Mouse (Mus musculus) liver, adult 2 months (tissue): ENCODE results near the gene Rhoh.

ENCODE experiments used
- CTCF ChIP-seq: fragments of 200-500 bp; IDR thresholded peaks from 2 replicates; pipeline ENCODE4 v1.5.1; 2011; ENCODE audit warnings: low read depth, low read length, control low read depth
- POLR2A ChIP-seq: fragments of 200-500 bp; IDR thresholded peaks from 2 replicates; pipeline ENCODE4 v1.6.1; 2011; ENCODE audit warnings: low read length, control low read depth; ENCODE audit not compliant: insufficient read depth; ENCODE audit errors: extremely low read depth

DNA sequence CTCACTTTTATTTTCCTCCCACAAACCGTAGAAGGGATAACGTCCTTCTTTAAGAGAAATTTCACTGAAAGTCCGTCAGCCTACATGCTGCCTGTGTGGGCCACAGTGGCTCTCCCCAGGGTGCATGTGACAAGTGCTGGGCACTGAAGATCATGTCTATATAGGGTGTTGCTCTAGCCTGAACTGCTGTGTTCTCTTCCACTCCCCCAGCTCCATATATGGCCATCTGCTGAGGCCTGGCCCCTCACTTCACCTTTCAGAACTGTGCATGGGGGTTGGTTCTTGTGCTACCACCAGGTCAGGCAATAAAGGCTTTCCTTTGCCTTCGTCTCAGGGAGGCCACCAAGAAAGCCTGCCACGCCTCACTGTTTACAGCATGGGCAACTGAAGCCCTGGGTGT, 28.0 kb downstream of the Rhoh start:
- TF ChIP-seq CTCF (no peak), POLR2A (no peak)
